Mouse (Mus musculus) monocyte, adult 5-6 weeks (primary cell): Measurements from ENCODE around the gene Sult2a6. TPM values are rescaled to one million over a fixed set of nuclear protein-coding genes. Genes with fewer than 3 reads are reported as not detected.

Experiments
- ATAC-seq: fragments of 153-309, 156-312 bp; replicated peaks from 2 replicates; pipeline ENCODE4 v1.8.0; 2017; ENCODE audit warnings: mild to moderate bottlenecking; ENCODE audit not compliant: low TSS enrichment, insufficient number of reproducible peaks, severe bottlenecking, poor library complexity, low FRiP score
- total RNA-seq: library from RNA; stranded (forward); fragments of 200-1000, 200-491, 200-594 nt; gene quantifications from 3 replicates; pipeline ENCODE4 v1.2.3, GENCODE M21; 2017

Sult2a6 gene
- not detected in 3 replicates for total RNA-seq

GRCm38 (mm10) chr7:14254770-14255169 lies at the start of gene Sult2a6:
Sult2a6 (minus strand) TSS chr7:14254870.
- no peak for ATAC-seq

GRCm38 (mm10) chr7:14215231-14215630 lies 39.4 kb downstream of the Sult2a6 start:
- no peak for ATAC-seq

GRCm38 (mm10) chr7:14203417-14203816 lies 51.3 kb downstream of the Sult2a6 start:
- no peak for ATAC-seq

- ATAC-seq: no peak
These were observed 52.2 kb downstream of the Sult2a6 start for GRCm38 (mm10) chr7:14202487-14202886.

Other genes starting within 250 kb of the Sult2a6 start
- not detected in 3 replicates for gene Sult2a3, start 131.8 kb downstream of the Sult2a6 start, total RNA-seq
- not detected in 3 replicates for gene Obox8, start 78.7 kb upstream of the Sult2a6 start, total RNA-seq
- gene Sult2a8, start 191.9 kb upstream of the Sult2a6 start, total RNA-seq: not detected in 3 replicates
- not detected in 3 replicates for gene Sult2a7, start 239.4 kb upstream of the Sult2a6 start, total RNA-seq